Mouse (Mus musculus): Measurements from ENCODE around the gene Kif21b. TPM values are rescaled to one million over a fixed set of nuclear protein-coding genes. Genes with fewer than 3 reads are reported as not detected.

Kif21b gene
- polyA plus RNA-seq, 1 experiment from 2014 or later, result 3.3 TPM

- 84% methylated on average over 8 of the region's 8 CpGs for WGBS
Measured at GRCm38 (mm10) chr1:136122030-136122429, 9.2 kb upstream of the Kif21b start.

GRCm38 (mm10) chr1:136126159-136126765 lies 4.9 kb upstream of the Kif21b start:
- Histone ChIP-seq H3K4me2 (replicated peaks; ENCODE audit: low read depth, low read length) (no peak overlapping the region), H3K36me3 (ENCODE audit: control insufficient read depth, insufficient read depth, low read length) (no peaks in the 10 kb centered on the region), H3K9me3 (ENCODE audit: control insufficient read depth, low read length) (no peaks in the 10 kb centered on the region), H3K4me1 (ENCODE audit: control insufficient read depth, insufficient read depth, low read length) (peaks cover 26% of the 10 kb centered on the region), H3K27me3 (ENCODE audit: control insufficient read depth, insufficient read depth, low read length) (no peaks in the 10 kb centered on the region), H3K4me3 (ENCODE audit: low read length) (no peak overlapping the region), H3K9ac (ENCODE audit: low read depth, low read length) (no peak overlapping the region), H3K27ac (ENCODE audit: low read depth, low read length) (no peak overlapping the region)
- WGBS, result 70% methylated on average over 10 of the region's 10 CpGs
- no peak for ATAC-seq (ENCODE audit: low FRiP score, low TSS enrichment)

More at GRCm38 (mm10) chr1:136122030-136122429, 9.2 kb upstream of the Kif21b start:
- Histone ChIP-seq H3K4me3 (ENCODE audit: low read length) (no peak overlapping the region), H3K4me1 (ENCODE audit: control insufficient read depth, insufficient read depth, low read length) (no peaks in the 10 kb centered on the region), H3K27ac (ENCODE audit: low read depth, low read length) (no peak overlapping the region), H3K9ac (ENCODE audit: low read depth, low read length) (no peak overlapping the region), H3K4me2 (replicated peaks; ENCODE audit: low read depth, low read length) (no peak overlapping the region), H3K36me3 (ENCODE audit: control insufficient read depth, insufficient read depth, low read length) (no peaks in the 10 kb centered on the region), H3K27me3 (ENCODE audit: control insufficient read depth, insufficient read depth, low read length) (0 out of 2 replicates have a peak, but pooled peaks cover 2% of the 10 kb centered on the region), H3K9me3 (ENCODE audit: control insufficient read depth, low read length) (no peaks in the 10 kb centered on the region)
- ATAC-seq (ENCODE audit: low FRiP score, low TSS enrichment), result no peak

GRCm38 (mm10) chr1:136126895-136127294 lies 4.3 kb upstream of the Kif21b start:
- Histone ChIP-seq H3K9ac (ENCODE audit: low read depth, low read length) (no peak overlapping the region), H3K27me3 (ENCODE audit: control insufficient read depth, insufficient read depth, low read length) (no peaks in the 10 kb centered on the region), H3K27ac (ENCODE audit: low read depth, low read length) (no peak overlapping the region), H3K4me2 (replicated peaks; ENCODE audit: low read depth, low read length) (no peak overlapping the region), H3K4me3 (ENCODE audit: low read length) (no peak overlapping the region), H3K9me3 (ENCODE audit: control insufficient read depth, low read length) (no peaks in the 10 kb centered on the region), H3K4me1 (ENCODE audit: control insufficient read depth, insufficient read depth, low read length) (peaks cover 26% of the 10 kb centered on the region), H3K36me3 (ENCODE audit: control insufficient read depth, insufficient read depth, low read length) (no peaks in the 10 kb centered on the region)
- no peak for ATAC-seq (ENCODE audit: low FRiP score, low TSS enrichment)
- WGBS, result 57% methylated on average over 10 of the region's 10 CpGs

GRCm38 (mm10) chr1:136127856-136128255 lies 3.3 kb upstream of the Kif21b start:
- WGBS, result 42% methylated on average over 3 of the region's 3 CpGs
- H3K36me3 ChIP-seq (ENCODE audit: control insufficient read depth, insufficient read depth, low read length), result no peaks in the 10 kb centered on the region
- no peak overlapping the region for H3K4me3 ChIP-seq (ENCODE audit: low read length)
- no peak overlapping the region for H3K4me2 ChIP-seq (replicated peaks; ENCODE audit: low read depth, low read length)
- H3K27me3 ChIP-seq (ENCODE audit: control insufficient read depth, insufficient read depth, low read length), result peaks cover 1% of the 10 kb centered on the region; the same call in 1 of the 2 replicates
- no peaks in the 10 kb centered on the region for H3K9me3 ChIP-seq (ENCODE audit: control insufficient read depth, low read length)
- peak overlapping the region; percentile 79; the same call in 1 of the 2 replicates for H3K27ac ChIP-seq (ENCODE audit: low read depth, low read length)
- ATAC-seq (ENCODE audit: low FRiP score, low TSS enrichment), result no peak
- no peak overlapping the region for H3K9ac ChIP-seq (ENCODE audit: low read depth, low read length)
- peaks cover 33% of the 10 kb centered on the region for H3K4me1 ChIP-seq (ENCODE audit: control insufficient read depth, insufficient read depth, low read length)

- Histone ChIP-seq H3K27ac (ENCODE audit: low read depth, low read length) (peak overlapping the region; percentile 79; the same call in 1 of the 2 replicates), H3K27me3 (ENCODE audit: control insufficient read depth, insufficient read depth, low read length) (peaks cover 3% of the 10 kb centered on the region; the same call in 1 of the 2 replicates), H3K4me2 (replicated peaks; ENCODE audit: low read depth, low read length) (no peak overlapping the region), H3K4me1 (ENCODE audit: control insufficient read depth, insufficient read depth, low read length) (peaks cover 39% of the 10 kb centered on the region), H3K4me3 (ENCODE audit: low read length) (no peak overlapping the region), H3K9me3 (ENCODE audit: control insufficient read depth, low read length) (no peaks in the 10 kb centered on the region), H3K36me3 (ENCODE audit: control insufficient read depth, insufficient read depth, low read length) (no peaks in the 10 kb centered on the region), H3K9ac (ENCODE audit: low read depth, low read length) (no peak overlapping the region)
- 21% methylated on average over 5 of the region's 5 CpGs for WGBS
- ATAC-seq (ENCODE audit: low FRiP score, low TSS enrichment), result no peak
Measured at GRCm38 (mm10) chr1:136128416-136128815, 2.8 kb upstream of the Kif21b start.

GRCm38 (mm10) chr1:136128944-136129589 lies 2.1 kb upstream of the Kif21b start:
- Histone ChIP-seq H3K27me3 (ENCODE audit: control insufficient read depth, insufficient read depth, low read length) (peaks cover 3% of the 10 kb centered on the region; the same call in 1 of the 2 replicates), H3K4me3 (ENCODE audit: low read length) (no peak overlapping the region), H3K9ac (ENCODE audit: low read depth, low read length) (no peak overlapping the region; the same call in 1 of the 2 replicates), H3K27ac (ENCODE audit: low read depth, low read length) (peak overlapping the region; percentile 30; the same call in 1 of the 2 replicates), H3K4me2 (replicated peaks; ENCODE audit: low read depth, low read length) (no peak overlapping the region), H3K36me3 (ENCODE audit: control insufficient read depth, insufficient read depth, low read length) (no peaks in the 10 kb centered on the region), H3K4me1 (ENCODE audit: control insufficient read depth, insufficient read depth, low read length) (peaks cover 45% of the 10 kb centered on the region), H3K9me3 (ENCODE audit: control insufficient read depth, low read length) (no peaks in the 10 kb centered on the region)
- WGBS, result 39% methylated on average over 4 of the region's 4 CpGs
- no peak for ATAC-seq (ENCODE audit: low FRiP score, low TSS enrichment)

GRCm38 (mm10) chr1:136130107-136130506 lies 1.1 kb upstream of the Kif21b start:
- Histone ChIP-seq H3K9ac (ENCODE audit: low read depth, low read length) (no peak overlapping the region), H3K27me3 (ENCODE audit: control insufficient read depth, insufficient read depth, low read length) (peaks cover 3% of the 10 kb centered on the region; the same call in 1 of the 2 replicates), H3K9me3 (ENCODE audit: control insufficient read depth, low read length) (no peaks in the 10 kb centered on the region), H3K36me3 (ENCODE audit: control insufficient read depth, insufficient read depth, low read length) (no peaks in the 10 kb centered on the region), H3K4me3 (ENCODE audit: low read length) (no peak overlapping the region), H3K4me2 (replicated peaks; ENCODE audit: low read depth, low read length) (peak overlapping the region; percentile 10; the same call in 1 of the 2 replicates), H3K4me1 (ENCODE audit: control insufficient read depth, insufficient read depth, low read length) (peaks cover 50% of the 10 kb centered on the region), H3K27ac (ENCODE audit: low read depth, low read length) (no peak overlapping the region)
- ATAC-seq (ENCODE audit: low FRiP score, low TSS enrichment), result no peak
- 57% methylated on average over 3 of the region's 3 CpGs for WGBS

- H3K4me2 ChIP-seq (replicated peaks; ENCODE audit: low read depth, low read length), result peak overlapping the region; percentile 78
- WGBS, result under 1% methylated on average over 40 of the region's 43 CpGs
- no peaks in the 10 kb centered on the region for H3K36me3 ChIP-seq (ENCODE audit: control insufficient read depth, insufficient read depth, low read length)
- peak; percentile 12 for ATAC-seq (ENCODE audit: low FRiP score, low TSS enrichment)
- H3K27ac ChIP-seq (ENCODE audit: low read depth, low read length), result no peak overlapping the region
- peaks cover 3% of the 10 kb centered on the region; the same call in 1 of the 2 replicates for H3K27me3 ChIP-seq (ENCODE audit: control insufficient read depth, insufficient read depth, low read length)
- peak overlapping the region; percentile 57 for H3K9ac ChIP-seq (ENCODE audit: low read depth, low read length)
- H3K4me1 ChIP-seq (ENCODE audit: control insufficient read depth, insufficient read depth, low read length), result peaks cover 66% of the 10 kb centered on the region
- no peaks in the 10 kb centered on the region for H3K9me3 ChIP-seq (ENCODE audit: control insufficient read depth, low read length)
- peak overlapping the region; percentile 62 for H3K4me3 ChIP-seq (ENCODE audit: low read length)
Measured at GRCm38 (mm10) chr1:136131603-136132291, 558 bp downstream of the Kif21b start.
